Mouse (Mus musculus) ES-Bruce4 (cell line): Measurements from ENCODE around the gene Igfbp1.

Experiments used
- CTCF ChIP-seq: IDR thresholded peaks from one replicate; pipeline ENCODE4 v1.8.1; 2011; ENCODE audit warnings: low read depth, low read length
- POLR2A ChIP-seq: IDR thresholded peaks from one replicate; pipeline ENCODE4 v1.8.1; 2011; ENCODE audit warnings: low read length; ENCODE audit not compliant: insufficient read depth

DNA sequence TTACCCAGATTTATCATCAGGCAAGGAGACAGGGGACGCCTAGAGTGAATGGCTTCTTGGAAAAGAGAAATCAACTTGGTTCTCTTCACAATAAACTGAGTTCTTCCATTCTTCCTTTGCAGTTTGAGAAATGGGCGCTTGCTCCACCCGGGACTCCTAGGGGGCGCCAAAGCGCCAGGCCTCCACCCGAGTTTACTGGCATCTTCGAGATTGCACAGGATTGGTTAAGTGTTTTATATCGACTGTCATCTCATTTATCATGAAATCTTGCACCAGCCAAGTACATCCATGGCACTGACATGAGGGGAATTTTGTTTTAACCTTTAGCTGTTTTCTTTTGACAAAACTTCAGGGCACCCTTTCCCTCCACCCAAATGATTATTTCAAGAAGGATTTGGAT is 18.1 kb downstream of the Igfbp1 start:
- TF ChIP-seq POLR2A: no peak
- TF ChIP-seq CTCF: peak; percentile 68
